Mouse (Mus musculus): ENCODE results near the gene Ift140.

GRCm38 (mm10) chr17:25086724-25087123, 70.8 kb downstream of the Ift140 start:
- TF ChIP-seq GATA1 (IDR thresholded peaks at IDR 0.05; ENCODE audit: low read length) (no peak), TAL1 (IDR thresholded peaks at IDR 0.05; ENCODE audit: low read length) (no peak)
